Mouse (Mus musculus): ENCODE measurements around the gene Apoh.

Apoh gene

DNA sequence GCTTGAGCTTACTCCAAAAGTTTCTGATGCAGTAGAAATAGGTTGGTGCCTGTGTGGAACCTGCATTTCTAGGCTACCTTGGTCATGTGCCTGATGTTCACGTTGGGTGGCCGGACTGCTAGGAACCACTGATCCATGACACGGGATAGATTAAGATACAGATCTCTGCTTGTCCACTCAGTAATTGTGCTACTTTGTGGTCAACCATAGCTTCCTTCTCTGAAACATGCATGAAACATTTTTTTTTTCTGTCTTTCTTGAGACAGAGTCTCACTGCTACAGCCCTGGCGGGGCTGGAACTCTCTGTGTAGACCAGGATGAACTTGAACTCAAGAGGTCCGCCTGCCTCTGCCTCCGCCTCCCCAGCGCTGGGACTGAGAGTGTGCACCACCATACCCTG, 33.7 kb downstream of the Apoh start:
- in situ Hi-C loops (cut with MboI; ENCODE audit: unreplicated experiment in 2 of 2), result loop anchor here in 1 of 2 experiments (5.0 kb wide), 2 partner anchors 250 to 365 kb away; no protein-coding TSS in a partner anchor

DNA sequence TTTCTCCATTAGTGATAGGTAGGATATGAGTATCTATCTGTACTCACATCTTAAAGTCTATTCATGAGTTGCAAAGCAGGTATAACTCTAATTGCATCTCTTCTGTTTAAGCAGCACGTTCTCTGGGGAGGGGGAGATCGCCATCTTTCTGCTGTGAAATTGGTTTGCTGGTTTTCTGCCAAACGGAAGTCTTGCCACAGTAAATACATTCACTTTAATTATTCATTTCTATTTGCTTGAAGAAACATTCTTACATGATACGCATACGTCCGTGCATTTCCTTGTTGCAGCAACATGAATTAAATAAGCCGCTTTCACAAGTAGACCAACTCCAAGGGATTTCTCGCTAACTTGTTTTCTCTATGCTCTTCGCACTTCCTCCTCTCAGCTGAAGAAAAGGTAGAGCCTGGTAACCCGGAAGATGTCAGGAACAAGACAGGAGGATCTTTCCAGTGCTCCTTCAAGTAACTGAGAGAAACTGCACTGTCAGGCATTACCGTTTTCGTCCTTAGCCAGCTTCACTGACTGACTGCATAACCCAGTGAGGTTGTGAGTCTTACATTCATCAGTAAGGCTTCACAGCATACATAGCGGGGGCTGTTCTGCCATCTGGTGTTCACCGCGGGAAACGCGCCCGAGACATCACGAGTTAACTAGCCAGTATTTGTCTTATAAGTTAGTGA, 34.7 kb downstream of the Apoh start:
- in situ Hi-C loops (cut with MboI; ENCODE audit: unreplicated experiment in 2 of 2), result loop anchor here in 1 of 2 experiments (5.0 kb wide), 2 partner anchors 251 to 366 kb away; no protein-coding TSS in a partner anchor

DNA sequence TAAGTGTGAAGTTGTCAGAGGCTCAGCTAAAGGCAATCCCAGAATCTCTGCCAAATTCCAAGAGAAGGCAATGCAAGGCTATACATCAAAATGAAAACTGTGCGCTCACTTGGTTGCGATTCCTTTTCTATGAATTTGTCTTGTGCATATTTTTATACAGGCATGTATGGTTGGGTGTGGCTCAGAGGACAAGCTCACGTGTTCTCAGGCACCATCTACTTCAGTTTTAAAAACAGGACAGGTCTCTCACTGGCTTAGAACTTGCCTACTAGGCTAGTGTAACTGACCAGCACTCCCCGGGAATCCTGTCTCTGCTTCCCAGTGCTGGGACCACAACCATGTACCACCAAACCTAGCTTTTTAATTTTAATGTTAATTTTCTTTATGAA, 35.2 kb downstream of the Apoh start:
- in situ Hi-C loops (cut with MboI; ENCODE audit: unreplicated experiment in 2 of 2), result loop anchor here in 1 of 2 experiments (5.0 kb wide), 2 partner anchors 251 to 366 kb away; no protein-coding TSS in a partner anchor

DNA sequence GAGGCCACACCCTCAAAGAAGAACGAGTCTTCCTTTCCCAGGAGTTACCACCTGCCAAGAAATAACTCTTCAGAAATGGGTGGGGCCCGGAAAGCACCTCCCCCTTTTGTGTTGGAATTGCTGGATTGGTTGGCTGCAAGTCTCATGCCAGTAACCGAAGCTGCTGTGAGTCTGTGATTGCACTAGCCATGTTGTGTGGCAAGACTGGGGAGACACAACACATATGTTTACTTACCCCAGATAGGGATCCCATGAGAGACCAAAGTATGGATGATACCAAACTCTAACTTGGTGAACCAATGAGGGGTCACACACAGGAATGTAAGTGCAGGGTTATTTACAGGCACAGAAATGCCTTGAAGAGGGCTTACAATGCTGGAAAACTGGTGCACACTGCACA, 39.5 kb downstream of the Apoh start:
- in situ Hi-C loops (cut with MboI; ENCODE audit: unreplicated experiment in 2 of 2), result no loop called here

DNA sequence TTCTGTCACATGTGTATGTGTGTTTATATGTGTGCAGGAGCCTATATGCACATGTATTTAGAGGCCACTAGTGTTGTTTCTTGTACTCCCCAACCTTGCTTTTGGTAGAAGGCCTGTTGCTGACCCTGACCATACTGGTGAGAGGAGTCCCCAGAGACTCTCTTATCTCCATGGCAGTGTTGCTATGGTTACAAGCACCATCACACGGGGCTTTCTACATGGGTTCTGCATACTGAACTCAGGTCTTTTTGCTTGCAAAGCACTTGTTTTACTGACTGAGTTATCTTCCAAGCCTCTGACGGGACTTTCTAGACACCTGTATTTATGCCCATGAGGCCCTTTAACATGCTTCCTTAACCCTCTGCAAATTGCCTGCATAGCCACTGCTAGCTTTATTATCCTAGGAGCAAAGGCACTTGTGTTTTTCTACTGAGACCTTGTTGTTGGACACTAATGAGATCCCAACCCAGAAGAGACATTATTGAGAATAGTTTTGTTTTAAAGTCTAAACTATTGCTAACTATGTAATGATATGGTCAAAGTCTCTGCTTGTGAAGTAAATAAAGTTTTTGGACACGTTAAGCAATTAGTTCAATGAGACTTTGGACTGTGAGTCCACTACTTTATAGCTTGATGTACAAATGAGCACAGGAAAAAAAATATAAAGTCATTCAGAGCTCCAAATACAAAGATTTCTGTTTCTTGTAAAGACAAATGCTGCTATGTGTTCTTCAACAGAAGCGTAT, 41.9 kb downstream of the Apoh start:
- in situ Hi-C loops (cut with MboI; ENCODE audit: unreplicated experiment in 2 of 2), result no loop called here

DNA sequence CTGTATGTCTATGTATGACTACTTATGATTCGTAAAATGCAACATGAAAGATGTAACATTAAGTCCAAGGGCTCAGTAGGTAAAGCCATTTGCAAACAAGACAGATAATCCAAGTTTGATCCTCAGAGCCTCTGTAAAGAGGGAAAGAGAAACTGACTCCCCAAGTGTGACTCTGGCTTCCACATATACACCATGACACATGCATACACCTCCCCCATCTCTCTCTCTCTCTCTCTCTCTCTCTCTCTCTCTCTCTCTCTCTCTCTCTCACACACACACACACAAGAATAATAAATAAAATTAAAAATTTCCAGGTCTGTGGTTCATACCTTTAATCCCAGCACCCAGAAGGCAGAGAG, 42.5 kb downstream of the Apoh start:
- in situ Hi-C loops (cut with MboI; ENCODE audit: unreplicated experiment in 2 of 2), result no loop called here

DNA sequence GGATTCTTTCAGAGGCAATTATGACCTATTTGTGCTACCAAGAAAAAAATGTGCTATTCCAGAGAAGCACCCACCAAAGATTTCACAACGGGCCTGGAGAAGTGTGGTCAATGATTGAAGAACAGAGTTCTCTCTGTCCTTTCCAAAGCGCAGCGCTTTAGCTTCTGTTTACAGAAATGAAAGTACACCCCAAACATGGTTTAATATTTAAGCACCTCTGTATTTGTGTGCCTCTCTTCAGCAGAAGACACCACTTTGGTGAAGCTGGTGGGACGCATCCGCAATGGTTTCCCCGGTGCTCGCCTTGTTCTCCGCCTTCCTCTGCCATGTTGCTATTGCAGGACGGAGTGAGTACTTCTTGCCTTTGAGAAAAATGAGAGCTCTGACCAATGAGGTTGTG, 51.9 kb downstream of the Apoh start:
- in situ Hi-C loops (cut with MboI; ENCODE audit: unreplicated experiment in 2 of 2), result no loop called here

DNA sequence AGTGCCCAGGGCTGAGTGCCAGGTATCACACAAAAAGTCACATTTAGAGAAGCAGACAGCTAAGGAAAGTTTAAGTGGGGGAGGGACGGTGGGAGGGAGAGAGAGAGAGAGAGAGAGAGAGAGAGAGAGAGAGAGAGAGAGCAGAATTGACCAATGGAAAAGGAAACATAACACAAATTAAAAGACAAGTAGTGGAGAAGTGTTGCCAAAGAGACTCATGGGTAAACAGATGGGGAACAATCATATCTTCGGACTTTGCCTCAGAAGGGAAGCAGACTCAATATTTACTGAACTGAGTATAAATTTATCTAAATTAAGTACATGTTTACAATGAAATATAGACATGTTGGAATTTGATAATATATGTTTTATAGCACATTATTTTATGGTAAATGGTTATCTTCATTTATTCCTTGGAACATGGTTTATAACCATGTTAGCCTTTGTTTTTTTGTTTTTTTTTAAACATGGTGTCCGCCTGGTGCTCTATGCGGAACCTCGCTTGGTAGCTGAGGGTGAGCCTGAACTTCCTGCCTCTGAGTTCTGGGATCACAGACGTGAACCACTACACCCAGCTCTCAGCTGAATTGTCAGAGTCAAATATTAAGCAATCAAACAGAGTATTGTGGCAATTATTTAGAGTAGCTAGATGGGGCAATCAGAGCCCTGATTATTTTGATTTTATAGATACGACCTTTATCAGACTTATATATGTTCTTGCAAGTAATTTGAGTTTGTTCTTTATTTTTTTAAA, 53.1 kb downstream of the Apoh start:
- in situ Hi-C loops (cut with MboI; ENCODE audit: unreplicated experiment in 2 of 2), result no loop called here

DNA sequence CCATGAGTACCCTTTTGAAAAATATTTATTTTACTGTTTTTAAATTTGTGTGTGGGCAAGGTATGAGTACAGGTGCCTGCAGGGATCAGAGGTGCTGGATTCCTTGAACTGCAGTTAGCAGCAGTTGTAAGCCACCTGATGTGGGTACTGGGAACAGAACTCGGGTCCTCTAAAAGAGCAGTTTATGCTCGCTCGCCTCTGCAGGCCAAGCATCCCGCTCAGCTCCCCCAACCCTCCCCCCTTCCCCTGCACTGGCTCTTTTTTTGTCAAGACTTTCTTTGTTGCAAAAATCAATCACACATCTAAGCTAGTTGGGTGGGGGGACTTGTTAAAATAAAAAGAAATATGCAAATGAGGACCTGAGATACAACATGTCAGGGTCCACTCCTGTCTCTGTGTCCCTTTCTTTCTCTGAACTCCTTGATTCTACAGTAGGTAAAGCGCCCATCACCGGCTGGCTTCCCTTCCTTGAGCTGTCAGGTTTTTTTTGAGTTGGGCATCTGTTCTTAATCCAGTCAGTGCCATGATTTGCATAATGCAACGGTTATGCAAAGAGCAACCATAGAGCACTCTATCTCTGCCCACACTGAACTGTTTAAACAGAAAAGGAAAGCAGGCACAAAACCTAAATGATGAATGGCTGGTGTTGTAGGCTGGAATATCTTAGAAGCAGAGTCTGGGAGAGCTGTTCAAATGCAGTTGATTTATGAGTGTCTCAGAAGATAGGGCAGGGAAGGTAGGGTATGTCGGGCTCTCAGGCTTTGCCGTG, 66.9 kb downstream of the Apoh start:
- in situ Hi-C loops (cut with MboI; ENCODE audit: unreplicated experiment in 2 of 2), result no loop called here

DNA sequence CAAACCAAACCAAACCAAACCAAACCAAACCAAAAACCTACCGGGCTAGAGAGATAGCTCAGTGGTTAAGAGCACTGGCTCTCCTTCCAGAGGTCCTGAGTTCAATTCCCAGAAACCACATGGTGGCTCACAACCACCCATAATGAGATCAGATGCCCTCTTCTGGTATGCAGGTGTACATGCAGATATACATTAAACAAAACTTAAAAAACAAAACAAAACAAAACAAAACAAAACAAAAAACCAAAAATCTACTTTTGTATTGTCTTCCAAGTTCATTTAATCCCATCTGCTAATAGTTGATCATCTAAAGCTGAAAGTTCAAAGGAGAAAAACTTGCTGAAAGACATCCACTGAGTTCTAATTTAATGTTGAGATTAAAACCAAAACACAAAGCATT, 73.2 kb downstream of the Apoh start:
- in situ Hi-C loops (cut with MboI; ENCODE audit: unreplicated experiment in 2 of 2), result loop anchor here (5.0 kb wide), 2 partner anchors 409 to 549 kb away; no protein-coding TSS in a partner anchor

DNA sequence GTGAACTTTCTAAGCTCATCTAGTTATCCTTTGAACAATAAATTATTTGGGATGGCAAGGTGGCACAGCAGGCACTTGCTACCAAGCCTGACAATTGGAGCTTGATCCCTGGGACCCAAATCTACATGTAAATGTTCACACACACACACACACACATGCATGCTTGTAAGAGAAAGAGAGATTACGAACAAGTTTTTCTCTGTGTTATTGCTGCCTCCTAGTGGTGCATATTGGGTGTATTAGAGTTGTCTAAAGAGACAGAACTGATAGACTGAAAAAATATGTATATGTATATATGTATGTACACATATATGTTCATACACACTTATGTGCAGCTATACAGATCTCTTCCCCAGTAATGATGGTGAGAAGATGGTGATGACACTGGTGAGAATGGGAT, 75.4 kb downstream of the Apoh start:
- in situ Hi-C loops (cut with MboI; ENCODE audit: unreplicated experiment in 2 of 2), result loop anchor here (5.0 kb wide), 2 partner anchors 411 to 551 kb away; no protein-coding TSS in a partner anchor

DNA sequence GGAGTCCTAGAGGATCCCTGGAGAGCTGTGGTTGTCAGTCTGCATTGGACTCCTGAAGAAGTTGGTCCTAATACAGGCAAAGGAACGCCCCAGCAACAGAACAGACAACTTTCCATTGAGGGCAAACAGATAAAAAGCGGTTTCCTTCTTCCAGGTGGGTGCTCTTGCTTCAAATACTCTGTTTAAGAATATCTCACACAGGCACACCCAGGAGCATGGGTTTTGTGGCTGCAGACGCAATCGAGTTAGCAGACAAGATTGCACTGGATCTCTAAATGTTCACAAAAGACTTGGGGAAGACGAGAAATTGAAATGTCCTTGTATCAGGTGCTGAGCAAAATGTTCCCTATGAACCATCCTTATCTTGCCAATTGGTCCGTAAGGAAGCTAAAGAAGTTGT, 76.1 kb downstream of the Apoh start:
- in situ Hi-C loops (cut with MboI; ENCODE audit: unreplicated experiment in 2 of 2), result loop anchor here (5.0 kb wide), 2 partner anchors 412 to 552 kb away; no protein-coding TSS in a partner anchor

DNA sequence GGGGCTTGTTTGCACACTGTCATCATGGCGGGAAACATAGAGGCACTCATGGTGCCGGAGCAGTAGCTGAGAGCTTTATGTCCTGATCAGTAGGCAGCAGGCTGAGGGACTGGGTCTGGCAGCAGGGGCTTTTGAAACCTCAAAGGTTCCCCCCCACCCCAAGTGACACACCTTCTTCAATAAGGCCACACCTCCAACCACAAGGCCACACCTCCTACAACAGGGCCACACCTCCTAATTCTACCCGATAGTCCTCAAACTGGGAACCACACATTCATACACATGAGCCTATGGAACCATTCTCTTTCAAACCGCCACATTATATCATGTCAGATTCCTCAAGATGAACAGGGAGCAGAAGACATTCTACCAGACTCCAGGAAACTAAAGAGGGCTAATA, 77.6 kb downstream of the Apoh start:
- in situ Hi-C loops (cut with MboI; ENCODE audit: unreplicated experiment in 2 of 2), result loop anchor here in 1 of 2 experiments (5.0 to 10.0 kb wide), 2 partner anchors 548 to 896 kb away; no protein-coding TSS in a partner anchor

DNA sequence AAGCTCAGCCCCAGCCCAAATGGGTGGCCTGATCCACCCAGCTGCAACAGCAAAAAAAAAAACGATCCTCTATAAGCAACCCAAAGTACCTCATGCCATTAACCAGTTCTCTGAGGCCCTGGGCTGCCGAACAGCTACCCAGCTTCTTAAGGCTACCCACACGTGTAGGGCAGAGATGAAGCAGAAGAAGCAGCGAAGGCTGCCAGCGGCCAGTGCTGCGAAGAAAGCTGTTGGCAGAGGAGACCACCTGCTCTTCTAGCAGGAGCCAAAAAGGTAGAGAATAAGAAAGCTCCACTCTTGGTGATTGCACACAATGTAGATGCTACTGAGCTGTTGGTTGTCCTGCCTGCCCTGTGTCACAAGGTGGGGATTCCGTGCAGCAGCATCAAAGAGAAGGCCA, 80.1 kb downstream of the Apoh start:
- in situ Hi-C loops (cut with MboI; ENCODE audit: unreplicated experiment in 2 of 2), result loop anchor here in 1 of 2 experiments (5.0 to 10.0 kb wide), 2 partner anchors 551 to 898 kb away; no protein-coding TSS in a partner anchor

DNA sequence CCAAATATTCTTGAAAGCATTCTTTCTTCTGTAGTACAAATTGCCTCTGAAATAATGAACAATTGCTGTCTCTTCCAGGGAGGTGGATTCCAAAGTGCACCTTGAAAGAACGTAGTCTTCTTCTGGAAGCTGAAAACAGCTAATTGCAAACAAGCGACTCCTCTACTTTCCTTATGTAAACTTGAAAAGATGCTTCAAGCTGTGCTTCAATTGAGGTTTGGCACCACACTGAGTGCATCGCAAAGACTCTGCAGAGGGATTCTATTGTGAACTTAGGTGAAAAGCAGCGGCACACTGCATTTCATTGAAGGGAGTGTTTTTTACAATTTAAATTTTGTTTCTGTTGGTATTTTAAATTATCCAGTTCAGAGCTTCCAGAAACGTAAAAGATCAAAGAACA, 81.0 kb downstream of the Apoh start:
- in situ Hi-C loops (cut with MboI; ENCODE audit: unreplicated experiment in 2 of 2), result loop anchor here in 1 of 2 experiments (5.0 to 10.0 kb wide), 2 partner anchors 552 to 899 kb away; no protein-coding TSS in a partner anchor

DNA sequence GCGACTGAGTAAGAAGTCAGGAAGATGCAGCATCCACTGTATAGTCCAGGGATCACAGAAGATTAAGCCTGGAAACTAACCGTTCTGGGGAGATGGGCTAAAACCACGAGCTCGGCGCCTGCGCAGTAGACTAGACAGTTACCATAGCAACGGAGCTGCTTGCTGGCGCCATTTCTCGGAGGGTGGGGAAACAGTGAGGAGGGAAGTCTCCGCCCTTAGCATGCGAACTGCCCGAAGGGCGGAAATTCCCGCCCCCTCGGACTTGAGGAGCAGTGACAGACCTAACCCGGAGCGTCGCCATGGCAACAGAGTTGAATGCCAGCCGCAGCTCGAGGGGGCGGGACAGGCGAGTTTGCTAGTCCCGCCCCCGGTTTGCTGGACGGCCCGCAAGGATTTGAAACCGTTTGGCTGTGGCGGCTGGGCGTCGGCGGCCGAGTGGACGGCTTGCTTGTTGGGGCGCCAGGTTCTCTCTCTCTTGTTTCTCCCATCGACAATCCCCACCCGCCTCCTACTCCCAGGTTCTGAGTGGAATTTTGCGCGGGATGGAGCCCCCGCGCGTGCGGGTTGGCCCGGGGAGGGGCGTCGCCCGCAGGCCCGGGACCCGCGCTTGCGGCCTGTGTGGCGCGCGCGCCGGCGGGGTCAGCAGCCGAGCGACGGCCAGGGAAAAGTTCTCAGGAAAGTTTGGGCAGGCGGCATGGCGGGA, 81.9 kb downstream of the Apoh start, which contains the start of gene Cep112:
Gene Cep112, plus strand, starts transcription at position 304 of the 703 bp plus-strand sequence.
- in situ Hi-C loops (cut with MboI; ENCODE audit: unreplicated experiment in 2 of 2), result loop anchor here in 1 of 2 experiments (5.0 to 10.0 kb wide), 2 partner anchors 553 to 900 kb away; no protein-coding TSS in a partner anchor

DNA sequence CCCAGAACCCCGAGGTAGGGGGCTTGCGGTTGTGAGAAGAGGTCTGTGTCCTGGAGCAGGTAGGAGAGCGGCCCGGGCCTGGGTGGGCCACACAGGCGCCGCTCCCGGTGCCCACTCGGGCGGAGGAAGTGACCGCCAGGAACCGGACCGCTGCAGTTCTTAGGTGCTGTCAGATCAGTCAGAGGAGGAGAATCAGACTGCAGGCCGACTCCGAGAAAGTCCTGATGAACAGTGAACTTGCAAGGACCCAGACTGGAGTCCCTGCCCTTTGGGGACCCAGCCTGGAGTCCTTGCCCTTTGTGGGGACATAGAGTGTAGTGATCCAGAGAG, 82.4 kb downstream of the Apoh start:
- in situ Hi-C loops (cut with MboI; ENCODE audit: unreplicated experiment in 2 of 2), result loop anchor here in 1 of 2 experiments (10.0 kb wide), 1 partner anchor 901 kb away; no protein-coding TSS in a partner anchor

DNA sequence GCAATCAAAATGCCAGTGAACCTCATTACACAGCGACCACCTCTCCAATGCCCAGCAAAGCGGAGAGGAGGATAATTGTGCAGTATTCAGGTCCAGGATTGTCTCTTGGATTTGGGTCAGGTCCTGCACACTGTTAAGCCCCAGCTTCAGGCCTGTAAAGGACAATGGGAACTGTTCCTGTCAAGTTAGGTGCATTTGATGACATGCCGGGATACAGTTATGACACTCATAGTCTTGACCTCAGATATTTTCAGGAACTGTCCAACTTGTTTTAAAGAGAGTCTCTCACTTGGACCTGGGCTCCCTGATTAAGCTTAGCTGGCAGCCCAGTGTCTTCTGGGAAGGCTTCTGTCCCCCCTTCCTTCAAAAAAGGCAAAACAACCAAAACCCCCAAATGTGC, 82.9 kb downstream of the Apoh start:
- in situ Hi-C loops (cut with MboI; ENCODE audit: unreplicated experiment in 2 of 2), result loop anchor here in 1 of 2 experiments (10.0 kb wide), 1 partner anchor 901 kb away; no protein-coding TSS in a partner anchor

DNA sequence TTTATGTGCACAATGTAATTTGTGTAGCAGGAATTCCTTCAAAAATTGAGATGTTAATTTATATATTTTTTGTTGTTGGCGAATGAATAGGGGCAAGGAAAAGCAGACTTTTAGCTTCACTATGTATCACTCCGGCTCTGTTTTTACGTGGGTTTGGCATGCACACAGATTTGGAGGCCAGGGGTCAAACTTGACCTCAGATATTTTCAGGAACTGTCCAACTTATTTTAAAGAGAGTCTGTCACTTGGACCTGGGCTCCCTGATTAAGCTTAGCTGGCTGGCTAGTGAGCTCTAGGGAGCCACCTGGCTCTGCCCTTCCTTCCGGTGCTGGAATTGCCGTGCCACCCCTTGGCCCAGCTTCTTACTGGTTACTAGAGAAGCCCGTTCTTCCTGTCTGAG, 84.0 kb downstream of the Apoh start:
- in situ Hi-C loops (cut with MboI; ENCODE audit: unreplicated experiment in 2 of 2), result loop anchor here in 1 of 2 experiments (10.0 kb wide), 1 partner anchor 902 kb away; no protein-coding TSS in a partner anchor

Data from v-Abl transformed pro-B cells (cell line).